Mouse (Mus musculus) cerebellum, adult 2 months (tissue): ENCODE measurements at regions not wholly inside any gene's neighbourhood (a gene's known extent, or its start where the extent isn't known, plus 50 kb on each side); places are given as distances from the start of the nearest gene placed in this dataset.
A peak's percentile ranks its signal among the peaks of the same experiment; 100 is the strongest.

Experiments used
- DNase-seq, 2 experiments: peaks; one replicate each; pipeline ENCODE4 v3.0.0; 2021
- H3K27ac ChIP-seq: fragments of 200-500 bp; 2 replicates; pipeline ENCODE4 v1.5.1; 2012; ENCODE audit warnings: low read length, control low read depth, inconsistent platforms; ENCODE audit not compliant: insufficient read depth
- H3K27me3 ChIP-seq: fragments of 200-500 bp; 2 replicates; pipeline ENCODE4 v1.6.1; 2012; ENCODE audit warnings: inconsistent platforms, mild to moderate bottlenecking, low read length, moderate library complexity; ENCODE audit not compliant: control insufficient read depth, insufficient read depth
- H3K4me1 ChIP-seq: fragments of 200-500 bp; 2 replicates; pipeline ENCODE4 v1.6.1; 2011; ENCODE audit warnings: low read length; ENCODE audit not compliant: control insufficient read depth, insufficient read depth
- H3K4me3 ChIP-seq: fragments of 200-500 bp; replicated peaks from 2 replicates; pipeline ENCODE3; 2011; ENCODE audit warnings: mild to moderate bottlenecking, low read depth, low read length, control low read depth; ENCODE audit not compliant: insufficient read depth
- CTCF ChIP-seq: fragments of 200-500 bp; IDR thresholded peaks from 2 replicates; pipeline ENCODE4 v1.5.1; 2011; ENCODE audit warnings: low read depth, mild to moderate bottlenecking, control low read depth, low read length, moderate library complexity, borderline replicate concordance; ENCODE audit not compliant: insufficient read depth
- POLR2A ChIP-seq: fragments of 200-500 bp; IDR thresholded peaks from 2 replicates; pipeline ENCODE4 v1.6.1; 2011; ENCODE audit warnings: low read length, control low read depth, borderline replicate concordance; ENCODE audit not compliant: insufficient read depth
- WGBS: fragments of 180-500 bp; shearing (Covaris S2); methylation state at CpG from one replicate; pipeline ENCODE4 v1.1.7; 2018; 5-methylcytosine and 5-hydroxymethylcytosine counted together

GRCm38 (mm10) chr16:69646156-69646555 is 217.4 kb downstream of the Speer2 start:
- H3K27me3 ChIP-seq: no peaks in the 10 kb centered on the region
- peak in 1 of 2 experiments; percentile 15 for DNase-seq
- no peak overlapping the region for H3K4me3 ChIP-seq
- H3K4me1 ChIP-seq: no peaks in the 10 kb centered on the region
- no peak overlapping the region for H3K27ac ChIP-seq
- WGBS: 8% methylated on average over 4 of the region's 4 CpGs
- TF ChIP-seq CTCF: no peak
- TF ChIP-seq POLR2A: no peak

GRCm38 (mm10) chr16:69607736-69608135 is 255.8 kb downstream of the Speer2 start:
- no peak overlapping the region for H3K4me3 ChIP-seq
- H3K27ac ChIP-seq: no peak overlapping the region
- TF ChIP-seq CTCF (no peak), POLR2A (no peak)

GRCm38 (mm10) chr16:69600978-69601377 is 262.6 kb downstream of the Speer2 start:
- no peak for TF ChIP-seq CTCF
- TF ChIP-seq POLR2A: no peak
- WGBS: 42% methylated on average over 3 of the region's 3 CpGs
- H3K27me3 ChIP-seq: no peaks in the 10 kb centered on the region
- no peak overlapping the region for H3K27ac ChIP-seq
- H3K4me3 ChIP-seq: no peak overlapping the region
- no peak for DNase-seq
- H3K4me1 ChIP-seq: no peaks in the 10 kb centered on the region

More at GRCm38 (mm10) chr16:69607736-69608135, 255.8 kb downstream of the Speer2 start:
- Histone ChIP-seq H3K27me3 (no peaks in the 10 kb centered on the region), H3K4me1 (no peaks in the 10 kb centered on the region)
- DNase-seq: no peak

- TF ChIP-seq POLR2A: no peak
- no peak for TF ChIP-seq CTCF
- DNase-seq: peak in 1 of 2 experiments; percentile 27
- Histone ChIP-seq H3K27ac (no peak overlapping the region), H3K27me3 (no peaks in the 10 kb centered on the region), H3K4me1 (no peaks in the 10 kb centered on the region; the same call in 1 of the 2 replicates), H3K4me3 (no peak overlapping the region)
Measured at GRCm38 (mm10) chr16:69577205-69577604, 286.3 kb downstream of the Speer2 start.

- TF ChIP-seq CTCF (no peak), POLR2A (no peak)
- no peaks in the 10 kb centered on the region; the same call in 1 of the 2 replicates for H3K27me3 ChIP-seq
- DNase-seq: no peak
- no peak overlapping the region for H3K27ac ChIP-seq
- no peak overlapping the region for H3K4me3 ChIP-seq
- H3K4me1 ChIP-seq: no peaks in the 10 kb centered on the region
- 64% methylated on average over 3 of the region's 3 CpGs for WGBS
Measured at GRCm38 (mm10) chr16:69568189-69568588, 295.4 kb downstream of the Speer2 start.

- H3K4me1 ChIP-seq: no peaks in the 10 kb centered on the region
- no peak for TF ChIP-seq CTCF
- H3K4me3 ChIP-seq: no peak overlapping the region
- no peak overlapping the region for H3K27ac ChIP-seq
- no peak for DNase-seq
- WGBS: 19% methylated on average over 2 of the region's 2 CpGs
- no peaks in the 10 kb centered on the region; the same call in 1 of the 2 replicates for H3K27me3 ChIP-seq
Measured at GRCm38 (mm10) chr16:69567420-69568179, 295.9 kb downstream of the Speer2 start.
